Mouse (Mus musculus) cerebral cortex, adult 2 months (tissue): ENCODE results near the gene Slc30a4.

ENCODE experiments used
- WGBS: fragments of 180-500 bp; shearing (Covaris S2); methylation state at CpG from one replicate; pipeline ENCODE4 v1.1.7; 2018; 5-methylcytosine and 5-hydroxymethylcytosine counted together

The Slc30a4 gene

GRCm38 (mm10) chr2:122681379-122682137 is 20.9 kb downstream of the Slc30a4 start:
- WGBS: 87% methylated on average over 5 of the region's 5 CpGs

GRCm38 (mm10) chr2:122675126-122675525 is 27.3 kb downstream of the Slc30a4 start:
- 97% methylated on average over 2 of the region's 2 CpGs for WGBS

DNA sequence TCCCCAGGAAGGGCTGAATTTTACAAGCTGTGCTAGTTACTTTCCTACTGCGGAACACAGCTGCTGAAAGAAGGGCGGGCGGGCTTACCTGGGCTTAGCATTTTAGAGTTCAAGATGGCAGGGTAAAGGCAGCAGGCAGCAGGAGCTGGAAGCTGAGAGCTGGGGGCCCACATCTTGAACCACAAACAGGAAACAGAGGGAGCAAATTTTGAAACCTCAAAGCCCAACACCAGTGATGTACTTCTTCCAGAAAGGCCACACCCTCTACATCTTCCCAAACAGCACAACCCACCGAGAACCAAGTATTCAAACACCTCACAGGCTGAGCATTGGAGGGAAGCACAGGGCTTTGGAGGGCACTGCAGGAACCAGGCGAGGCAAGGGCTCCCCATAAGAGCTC is 29.6 kb downstream of the Slc30a4 start:
- WGBS: 86% methylated on average over 5 of the region's 5 CpGs

DNA sequence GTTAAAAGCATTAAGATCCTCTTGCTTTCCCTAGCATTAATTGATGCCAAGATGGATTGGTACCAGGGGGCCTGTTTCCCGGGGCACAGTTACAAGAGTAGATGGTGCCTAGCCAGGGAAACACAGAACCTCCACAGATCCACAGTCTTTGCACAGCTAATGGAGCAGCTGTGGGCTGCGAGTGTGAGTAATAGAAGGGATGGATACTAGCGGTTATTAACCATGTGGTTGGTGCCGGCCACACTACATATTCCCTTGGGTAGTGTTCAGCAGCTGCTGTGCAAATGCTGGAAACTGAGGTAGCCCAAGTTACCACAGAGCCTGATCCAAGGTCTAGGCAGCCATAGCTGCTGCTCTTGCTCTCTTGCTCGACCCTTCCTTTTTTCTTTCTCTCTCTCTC is 30.7 kb downstream of the Slc30a4 start:
- WGBS: 67% methylated on average over 5 of the region's 5 CpGs

GRCm38 (mm10) chr2:122667856-122668255 is 34.6 kb downstream of the Slc30a4 start:
- WGBS: 32% methylated on average over 5 of the region's 5 CpGs

GRCm38 (mm10) chr2:122665973-122666875 is 36.2 kb downstream of the Slc30a4 start:
- 38% methylated on average over 12 of the region's 12 CpGs for WGBS

DNA sequence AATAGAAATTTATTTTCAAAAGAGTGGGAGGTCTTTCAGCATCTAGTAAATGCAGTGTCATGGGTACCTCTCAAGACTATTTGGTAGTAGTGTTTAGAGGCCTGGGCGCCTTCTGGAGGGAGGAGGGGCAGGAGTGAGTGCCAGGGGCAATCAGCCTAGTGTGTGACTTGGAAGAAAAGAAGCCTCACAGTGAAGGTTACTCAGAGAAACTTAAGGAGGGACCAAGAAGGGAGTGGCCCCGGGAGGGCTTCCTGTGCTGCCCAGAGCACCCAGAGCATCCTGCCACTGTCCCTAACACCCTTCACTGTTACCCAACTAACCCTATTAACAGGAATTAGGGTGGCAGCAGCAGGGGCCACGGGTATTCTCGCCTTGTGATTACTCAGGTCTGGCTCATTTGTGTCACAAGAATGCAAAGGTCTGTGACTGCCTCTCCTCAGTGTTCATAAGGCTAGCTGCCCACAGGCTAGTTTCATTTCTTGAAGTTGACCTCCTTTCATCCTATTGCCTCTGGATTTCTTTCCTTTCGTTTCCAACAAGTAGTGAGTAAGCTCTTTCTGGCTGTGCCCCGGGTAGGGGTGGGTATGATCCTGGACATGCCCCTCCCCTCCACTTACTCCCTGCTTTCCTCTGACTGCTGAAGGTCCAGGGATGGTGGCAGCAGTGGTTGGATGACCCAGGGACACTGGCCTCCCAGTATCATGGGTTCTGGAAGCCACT is 37.0 kb downstream of the Slc30a4 start:
- 62% methylated on average over 6 of the region's 6 CpGs for WGBS

DNA sequence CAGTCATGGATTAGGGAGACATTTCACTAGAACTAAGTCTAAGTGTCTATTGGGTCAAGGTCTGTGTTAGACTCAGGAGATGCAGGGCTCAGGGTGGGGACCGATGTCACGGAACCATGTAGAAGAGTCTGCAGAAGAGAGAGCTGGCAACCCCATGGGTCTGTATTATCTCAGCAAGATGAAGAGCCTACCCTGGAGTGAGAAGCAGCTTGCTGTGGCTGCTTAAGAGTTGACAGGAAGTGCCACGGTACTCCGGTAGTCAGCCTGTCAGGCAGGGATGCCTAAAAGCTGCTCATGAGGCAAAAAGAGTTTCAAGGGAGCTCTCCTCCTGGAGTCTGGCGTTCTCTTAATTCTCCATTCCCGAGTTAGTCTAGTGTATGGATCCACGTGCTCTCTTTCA is 42.6 kb downstream of the Slc30a4 start:
- 85% methylated on average over 7 of the region's 7 CpGs for WGBS

DNA sequence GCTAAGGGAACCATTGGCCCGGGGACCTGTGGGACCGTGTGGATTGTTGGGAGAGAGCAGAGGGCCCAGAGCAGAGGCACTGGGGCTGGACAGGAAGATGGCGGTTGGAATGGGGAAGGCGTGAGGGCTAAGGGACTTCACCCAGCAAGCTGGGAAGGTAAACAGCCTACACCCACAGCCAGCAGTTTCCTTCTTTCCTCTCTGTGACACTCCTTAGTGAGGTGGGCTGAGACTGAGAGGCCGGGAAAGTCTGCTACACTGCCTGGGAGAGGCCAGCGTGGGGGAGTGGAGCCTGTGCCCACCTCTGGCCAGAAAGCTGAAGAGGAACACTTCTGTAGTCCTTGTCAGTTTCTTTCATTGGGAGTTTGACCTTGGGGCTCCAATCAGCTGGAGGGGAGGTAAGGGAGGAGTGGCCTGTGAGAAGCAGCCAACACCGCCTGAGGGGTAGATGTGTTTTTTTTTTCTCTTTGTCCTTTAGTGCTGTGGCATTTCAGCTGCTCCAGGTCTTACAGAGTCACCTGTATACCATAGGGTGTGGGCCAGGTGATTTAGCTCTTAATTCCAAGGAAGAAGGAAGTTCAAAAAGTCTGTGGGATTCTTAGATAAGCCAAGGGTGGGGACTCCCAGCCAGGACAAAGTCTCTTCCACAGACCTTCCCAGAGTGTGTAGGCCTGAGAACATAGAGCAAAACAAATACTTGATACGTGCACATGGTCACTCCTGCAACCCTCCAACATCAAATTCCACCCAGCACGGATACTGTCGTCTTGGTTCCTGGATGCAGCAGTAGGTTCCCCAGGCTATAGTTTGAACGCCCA is 44.5 kb downstream of the Slc30a4 start:
- WGBS: 90% methylated on average over 11 of the region's 11 CpGs

- 83% methylated on average over 9 of the region's 9 CpGs for WGBS
Measured at GRCm38 (mm10) chr2:122656767-122657166, 45.7 kb downstream of the Slc30a4 start.

GRCm38 (mm10) chr2:122656052-122656451 is 46.4 kb downstream of the Slc30a4 start:
- WGBS: 78% methylated on average over 2 of the region's 2 CpGs

GRCm38 (mm10) chr2:122652096-122653084 is 50.1 kb downstream of the Slc30a4 start:
- 73% methylated on average over 17 of the region's 17 CpGs for WGBS

DNA sequence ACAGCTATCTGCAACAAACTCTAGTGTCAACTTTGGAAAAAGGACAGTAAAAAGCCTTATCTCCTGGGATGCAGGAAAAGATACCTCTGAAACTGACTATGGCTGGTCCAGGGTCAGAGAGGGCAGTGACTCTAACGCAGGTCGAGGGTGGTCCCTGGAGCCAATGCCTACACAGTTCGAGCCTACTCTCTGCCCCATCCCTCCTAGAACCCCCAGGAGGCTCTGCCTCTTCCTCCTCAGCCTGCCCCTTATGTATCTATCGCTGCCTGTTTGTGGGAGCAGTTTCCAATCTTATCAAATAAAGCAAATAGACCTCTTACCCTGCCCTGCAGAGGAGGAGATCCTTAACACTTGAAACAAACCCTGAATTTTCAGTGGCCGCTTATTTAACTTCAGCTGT is 63.8 kb downstream of the Slc30a4 start:
- WGBS: 75% methylated on average over 5 of the region's 5 CpGs

DNA sequence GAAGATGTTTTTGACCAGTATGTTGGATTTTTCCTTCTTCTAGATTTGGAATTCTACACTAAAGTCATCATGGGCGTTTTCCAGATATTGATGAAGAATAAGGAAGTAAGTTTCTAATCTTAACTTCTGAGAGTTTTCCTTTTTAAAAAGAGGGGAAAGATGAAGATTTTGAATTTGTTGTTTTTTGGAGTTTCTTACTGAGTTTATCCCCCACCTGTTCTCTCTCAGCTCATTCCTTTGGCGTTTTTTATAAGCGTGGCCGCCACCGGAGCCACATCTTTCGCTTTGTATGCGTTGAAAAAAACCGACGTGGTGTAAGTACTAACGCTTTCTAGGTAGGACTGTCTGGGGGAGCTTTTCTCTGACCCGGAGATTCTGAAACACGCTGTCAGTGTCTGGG is 64.4 kb downstream of the Slc30a4 start:
- 46% methylated on average over 12 of the region's 12 CpGs for WGBS

DNA sequence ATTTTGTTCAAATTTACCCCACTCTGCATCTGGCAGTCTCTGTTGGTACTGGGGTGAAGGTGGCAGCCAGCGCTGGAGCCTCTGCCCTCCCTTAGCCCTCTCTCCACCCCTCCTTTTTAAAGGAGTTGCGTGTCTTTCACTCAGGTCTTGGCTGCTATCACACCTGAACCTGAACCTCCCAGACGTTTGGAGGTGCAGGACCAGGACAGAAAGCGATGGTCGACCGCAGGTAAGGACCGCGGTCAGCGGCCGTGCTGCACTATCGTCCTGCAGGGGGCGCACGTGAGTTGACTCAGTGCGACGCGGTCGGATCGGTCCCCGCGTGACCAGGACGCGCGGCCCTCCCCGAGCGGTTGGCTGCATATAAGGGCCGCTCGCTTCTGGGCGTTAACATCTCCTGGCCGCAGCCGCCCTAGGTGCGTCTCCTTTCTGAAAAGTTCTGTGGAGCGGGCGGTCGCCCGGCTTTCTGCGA is 64.9 kb downstream of the Slc30a4 start:
- 2% methylated on average over 36 of the region's 36 CpGs for WGBS

- WGBS: 58% methylated on average over 3 of the region's 3 CpGs
Measured at GRCm38 (mm10) chr2:122636686-122637085, 65.8 kb downstream of the Slc30a4 start, which contains the start of gene AA467197. TSS of gene AA467197 (plus strand) at chr2:122636986.
